Mouse (Mus musculus): ENCODE data around the gene Slc39a11. TPM values are rescaled to one million over a fixed set of nuclear protein-coding genes. Genes with fewer than 3 reads are reported as not detected.

Gene Slc39a11
- polyA plus RNA-seq, 1 experiment from 2014 or later: 15.7 TPM

GRCm38 (mm10) chr11:113296912-113297625, 352.8 kb downstream of the Slc39a11 start:
- WGBS: 59% methylated on average over 22 of the region's 22 CpGs
- Histone ChIP-seq H3K27ac (peak overlapping the region; percentile 37; the same call in 1 of the 2 replicates), H3K4me3 (no peak overlapping the region), H3K27me3 (ENCODE audit: low read depth, poor library complexity, severe bottlenecking) (no peaks in the 10 kb centered on the region), H3K9me3 (replicated peaks) (no peaks in the 10 kb centered on the region), H3K36me3 (no peaks in the 10 kb centered on the region), H3K4me1 (peaks cover 68% of the 10 kb centered on the region)
- DNase-seq (ENCODE audit: low spot score): peak; percentile 53

- H3K27ac ChIP-seq: peak overlapping the region; percentile 37; the same call in 1 of the 2 replicates
- H3K9me3 ChIP-seq (replicated peaks): no peaks in the 10 kb centered on the region
- H3K27me3 ChIP-seq (ENCODE audit: low read depth, poor library complexity, severe bottlenecking): no peaks in the 10 kb centered on the region
- H3K36me3 ChIP-seq: no peaks in the 10 kb centered on the region
- no peak overlapping the region for H3K4me3 ChIP-seq
- peaks cover 77% of the 10 kb centered on the region for H3K4me1 ChIP-seq
- 36% methylated on average over 7 of the region's 7 CpGs for WGBS
- DNase-seq (ENCODE audit: low spot score): peak; percentile 91
Observed at GRCm38 (mm10) chr11:113296162-113296561, 353.7 kb downstream of the Slc39a11 start.

- Histone ChIP-seq H3K36me3 (no peaks in the 10 kb centered on the region), H3K9me3 (replicated peaks) (no peaks in the 10 kb centered on the region), H3K4me3 (no peak overlapping the region), H3K27me3 (ENCODE audit: low read depth, poor library complexity, severe bottlenecking) (no peaks in the 10 kb centered on the region), H3K27ac (peak overlapping the region; percentile 78), H3K4me1 (peaks cover 80% of the 10 kb centered on the region)
- no peak for DNase-seq (ENCODE audit: low spot score)
- 60% methylated on average over 8 of the region's 8 CpGs for WGBS
Observed at GRCm38 (mm10) chr11:113294518-113294917, 355.4 kb downstream of the Slc39a11 start.

DNA sequence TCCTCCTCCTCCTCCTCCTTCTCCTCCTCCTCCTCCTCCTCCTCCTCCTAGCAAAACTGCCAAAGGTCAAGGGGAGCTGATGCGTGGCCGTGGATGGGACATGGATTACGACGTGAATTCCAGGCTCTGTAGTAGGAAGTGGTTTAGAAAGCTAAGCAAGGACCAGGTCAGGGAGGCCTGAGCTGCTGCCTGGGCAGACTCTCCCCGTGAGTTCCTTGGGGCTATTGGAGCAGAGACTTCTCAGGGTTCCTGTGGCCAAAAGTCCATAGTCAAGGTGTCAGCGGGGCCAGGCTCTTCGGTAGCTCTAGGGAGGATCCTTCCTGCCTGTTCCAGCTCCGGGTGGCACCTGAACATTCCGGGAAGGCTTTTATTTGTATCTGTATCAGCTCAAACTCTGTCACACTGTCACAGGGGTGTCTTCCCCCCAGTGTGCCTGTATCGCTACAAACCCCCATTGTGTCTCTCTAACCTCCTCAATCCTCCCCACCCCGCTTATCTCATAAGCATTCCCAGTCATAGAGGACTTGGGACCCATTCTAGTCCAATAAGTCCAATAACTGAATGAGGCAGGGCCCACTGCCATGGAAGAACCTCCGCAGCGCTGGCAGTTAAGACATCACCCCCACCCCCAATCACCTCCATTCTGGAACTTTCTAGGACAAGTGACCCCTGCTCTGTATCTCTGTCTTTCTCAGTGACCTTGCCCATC, 356.8 kb downstream of the Slc39a11 start:
- 80% methylated on average over 13 of the region's 13 CpGs for WGBS
- H3K27ac ChIP-seq: peak overlapping the region; percentile 81; the same call in 1 of the 2 replicates
- H3K4me1 ChIP-seq: peaks cover 66% of the 10 kb centered on the region

DNA sequence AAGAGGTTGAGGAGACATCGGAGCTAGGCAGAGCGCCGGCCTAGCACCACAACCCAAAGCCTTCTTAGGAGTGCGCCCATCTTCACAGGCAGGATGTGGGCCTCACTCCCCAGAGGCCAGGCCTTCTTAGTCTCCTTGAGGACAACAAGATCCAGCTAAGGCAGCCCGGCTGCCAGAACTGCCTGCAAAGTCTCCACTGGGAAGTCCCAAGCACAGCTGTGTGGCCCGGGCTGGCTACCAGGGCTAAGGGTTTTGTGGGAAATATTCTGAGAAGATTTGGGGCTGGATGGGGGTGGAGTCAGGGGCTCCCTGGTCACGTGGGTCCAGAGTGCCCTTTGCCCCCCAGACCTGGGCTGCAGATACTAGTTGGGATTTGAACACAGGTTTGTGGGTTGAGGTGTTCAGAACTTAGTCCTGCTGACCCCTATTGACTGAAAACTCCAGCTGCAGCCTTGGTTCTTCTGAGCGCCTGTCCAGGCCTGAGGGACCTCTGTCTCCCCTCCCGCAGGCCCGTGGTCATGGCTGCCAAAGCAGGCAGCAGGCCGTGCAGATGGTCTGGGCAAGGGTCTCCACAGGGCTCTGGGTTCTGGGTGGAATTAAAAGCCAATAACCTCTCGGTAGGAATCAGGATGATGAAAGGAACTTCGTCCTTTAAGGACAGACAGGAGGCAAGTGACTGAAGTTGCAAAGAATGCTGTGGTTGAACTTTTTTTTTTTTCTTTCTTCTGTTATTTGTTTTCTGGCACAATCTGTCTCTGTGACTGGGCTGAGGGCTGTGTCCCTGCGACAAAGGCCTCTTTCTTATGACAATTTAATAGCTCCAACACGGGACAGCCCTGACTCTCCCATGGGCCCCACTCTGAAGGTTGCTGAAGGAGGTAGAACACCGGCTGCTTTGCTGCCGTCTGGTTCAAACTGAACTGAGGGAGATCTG, 357.8 kb downstream of the Slc39a11 start:
- Histone ChIP-seq H3K4me1 (peaks cover 56% of the 10 kb centered on the region), H3K4me3 (no peak overlapping the region), H3K9me3 (replicated peaks) (no peaks in the 10 kb centered on the region), H3K36me3 (no peaks in the 10 kb centered on the region), H3K27me3 (ENCODE audit: low read depth, poor library complexity, severe bottlenecking) (no peaks in the 10 kb centered on the region), H3K27ac (peak overlapping the region; percentile 81)
- 65% methylated on average over 17 of the region's 17 CpGs for WGBS
- DNase-seq (ENCODE audit: low spot score): peak; percentile 52

More for the DNA sequence above, 356.8 kb downstream of the Slc39a11 start:
- no peak for DNase-seq (ENCODE audit: low spot score)
- no peaks in the 10 kb centered on the region for H3K9me3 ChIP-seq (replicated peaks)
- no peaks in the 10 kb centered on the region for H3K27me3 ChIP-seq (ENCODE audit: low read depth, poor library complexity, severe bottlenecking)
- no peak overlapping the region for H3K4me3 ChIP-seq
- H3K36me3 ChIP-seq: no peaks in the 10 kb centered on the region

GRCm38 (mm10) chr11:113290911-113291310, 359.0 kb downstream of the Slc39a11 start:
- Histone ChIP-seq H3K4me1 (peaks cover 46% of the 10 kb centered on the region), H3K27ac (peak overlapping the region; percentile 81), H3K4me3 (no peak overlapping the region), H3K27me3 (ENCODE audit: low read depth, poor library complexity, severe bottlenecking) (no peaks in the 10 kb centered on the region), H3K36me3 (no peaks in the 10 kb centered on the region), H3K9me3 (replicated peaks) (no peaks in the 10 kb centered on the region)
- 79% methylated on average over 14 of the region's 14 CpGs for WGBS
- no peak for DNase-seq (ENCODE audit: low spot score)

- Histone ChIP-seq H3K27me3 (ENCODE audit: low read depth, poor library complexity, severe bottlenecking) (no peaks in the 10 kb centered on the region), H3K9me3 (replicated peaks) (no peaks in the 10 kb centered on the region), H3K4me1 (peaks cover 20% of the 10 kb centered on the region), H3K36me3 (no peaks in the 10 kb centered on the region), H3K4me3 (no peak overlapping the region), H3K27ac (peak overlapping the region; percentile 31; the same call in 1 of the 2 replicates)
- 89% methylated on average over 27 of the region's 27 CpGs for WGBS
- no peak for DNase-seq (ENCODE audit: low spot score)
Observed at GRCm38 (mm10) chr11:113284951-113285741, 364.7 kb downstream of the Slc39a11 start.

GRCm38 (mm10) chr11:113283376-113283811, 366.5 kb downstream of the Slc39a11 start:
- Histone ChIP-seq H3K4me1 (peaks cover 24% of the 10 kb centered on the region), H3K4me3 (no peak overlapping the region), H3K27ac (peak overlapping the region; percentile 59), H3K9me3 (replicated peaks) (no peaks in the 10 kb centered on the region), H3K27me3 (ENCODE audit: low read depth, poor library complexity, severe bottlenecking) (no peaks in the 10 kb centered on the region), H3K36me3 (no peaks in the 10 kb centered on the region)
- no peak for DNase-seq (ENCODE audit: low spot score)
- WGBS: 42% methylated on average over 11 of the region's 11 CpGs

GRCm38 (mm10) chr11:113278238-113278637, 371.6 kb downstream of the Slc39a11 start:
- Histone ChIP-seq H3K4me3 (no peak overlapping the region), H3K9me3 (replicated peaks) (no peaks in the 10 kb centered on the region), H3K36me3 (no peaks in the 10 kb centered on the region), H3K27me3 (ENCODE audit: low read depth, poor library complexity, severe bottlenecking) (no peaks in the 10 kb centered on the region), H3K27ac (peak overlapping the region; percentile 42; the same call in 1 of the 2 replicates), H3K4me1 (peaks cover 37% of the 10 kb centered on the region)
- no peak for DNase-seq (ENCODE audit: low spot score)
- WGBS: 93% methylated on average over 6 of the region's 6 CpGs

- DNase-seq (ENCODE audit: low spot score): no peak
- Histone ChIP-seq H3K36me3 (no peaks in the 10 kb centered on the region), H3K27me3 (ENCODE audit: low read depth, poor library complexity, severe bottlenecking) (no peaks in the 10 kb centered on the region), H3K9me3 (replicated peaks) (no peaks in the 10 kb centered on the region), H3K4me3 (no peak overlapping the region), H3K4me1 (peaks cover 32% of the 10 kb centered on the region; the same call in 1 of the 2 replicates), H3K27ac (peak overlapping the region; percentile 1; the same call in 1 of the 2 replicates)
- 74% methylated on average over 10 of the region's 10 CpGs for WGBS
Observed at GRCm38 (mm10) chr11:113277034-113277612, 372.8 kb downstream of the Slc39a11 start.

- WGBS: 95% methylated on average over 8 of the region's 8 CpGs
- H3K27ac ChIP-seq: no peak overlapping the region
- no peaks in the 10 kb centered on the region for H3K9me3 ChIP-seq (replicated peaks)
- peaks cover 38% of the 10 kb centered on the region for H3K4me1 ChIP-seq
- H3K27me3 ChIP-seq (ENCODE audit: low read depth, poor library complexity, severe bottlenecking): no peaks in the 10 kb centered on the region
- H3K36me3 ChIP-seq: no peaks in the 10 kb centered on the region
- no peak for DNase-seq (ENCODE audit: low spot score)
- H3K4me3 ChIP-seq: no peak overlapping the region
Observed at GRCm38 (mm10) chr11:113276518-113276917, 373.4 kb downstream of the Slc39a11 start.

All from limb, embryonic 10.5 days (tissue).